Mouse (Mus musculus): ENCODE data around the gene Strn3. TPM values are rescaled to one million over a fixed set of nuclear protein-coding genes. Genes with fewer than 3 reads are reported as not detected.
"Not testable (repeated sequence)": the region's sequence is repeated elsewhere in the genome, so short reads cannot be mapped to it uniquely, and the experiment has no call there.

Gene Strn3
- polyA plus RNA-seq, 1 experiment from 2014 or later = 32.0 TPM

DNA sequence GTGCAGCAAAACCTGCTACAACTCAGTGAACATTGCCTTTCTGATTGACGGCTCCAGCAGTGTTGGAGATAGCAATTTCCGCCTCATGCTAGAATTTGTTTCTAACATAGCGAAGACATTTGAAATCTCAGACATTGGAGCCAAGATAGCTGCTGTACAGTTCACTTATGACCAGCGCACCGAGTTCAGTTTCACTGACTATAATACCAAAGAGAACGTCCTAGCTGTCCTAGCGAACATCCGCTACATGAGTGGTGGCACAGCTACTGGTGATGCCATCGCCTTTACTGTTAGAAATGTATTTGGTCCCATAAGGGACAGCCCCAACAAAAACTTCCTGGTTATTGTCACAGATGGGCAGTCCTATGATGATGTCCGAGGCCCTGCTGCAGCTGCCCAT, 88.4 kb downstream of the Strn3 start:
- no peaks in the 10 kb centered on the region for H3K4me1 ChIP-seq (ENCODE audit: control insufficient read depth, insufficient read depth, low read length)
- H3K9ac ChIP-seq (ENCODE audit: low read depth, low read length) = no peak overlapping the region
- H3K4me2 ChIP-seq (ENCODE audit: low read length) = no peak overlapping the region
- WGBS = 96% methylated on average over 10 of the region's 10 CpGs
- H3K4me3 ChIP-seq (ENCODE audit: low read depth, low read length) = no peak overlapping the region
- no peak overlapping the region for H3K27ac ChIP-seq (ENCODE audit: low read length)
- peaks cover 18% of the 10 kb centered on the region for H3K36me3 ChIP-seq (ENCODE audit: control insufficient read depth, insufficient read depth, low read length)
- no peaks in the 10 kb centered on the region for H3K27me3 ChIP-seq (ENCODE audit: control insufficient read depth, insufficient read depth, low read depth, low read length)
- no peak for ATAC-seq
- no peaks in the 10 kb centered on the region for H3K9me3 ChIP-seq (replicated peaks; ENCODE audit: control insufficient read depth, low read length, poor library complexity, severe bottlenecking)

DNA sequence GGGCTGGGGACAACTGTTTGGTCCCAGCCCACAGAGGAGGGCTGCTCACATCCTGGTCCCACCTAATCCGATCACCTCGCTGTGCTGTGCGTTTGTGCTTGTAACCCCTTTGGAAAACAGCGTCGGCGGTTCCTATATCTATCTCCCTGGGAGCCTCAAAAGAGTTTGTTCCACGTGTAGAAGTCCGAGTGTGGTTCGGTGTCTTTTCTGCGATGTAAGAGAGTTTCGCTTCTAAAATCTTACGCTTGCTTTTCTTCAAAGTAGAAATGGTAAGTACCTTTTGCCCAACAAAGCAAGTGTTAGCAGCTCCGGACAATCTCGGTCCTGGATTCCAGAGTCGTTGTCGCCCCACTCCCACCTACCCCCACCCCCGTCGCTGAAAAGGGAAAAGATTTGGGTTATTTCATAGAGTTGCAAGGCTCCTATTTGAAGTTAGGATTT, 97.6 kb downstream of the Strn3 start:
- H3K4me2 ChIP-seq (ENCODE audit: low read length) = peak overlapping the region; percentile 89
- H3K27me3 ChIP-seq (ENCODE audit: control insufficient read depth, insufficient read depth, low read depth, low read length) = peaks cover 19% of the 10 kb centered on the region
- no peak overlapping the region for H3K27ac ChIP-seq (ENCODE audit: low read length)
- peaks cover 11% of the 10 kb centered on the region for H3K4me1 ChIP-seq (ENCODE audit: control insufficient read depth, insufficient read depth, low read length)
- H3K4me3 ChIP-seq (ENCODE audit: low read depth, low read length) = peak overlapping the region; percentile 74
- no peaks in the 10 kb centered on the region for H3K36me3 ChIP-seq (ENCODE audit: control insufficient read depth, insufficient read depth, low read length)
- no peaks in the 10 kb centered on the region for H3K9me3 ChIP-seq (replicated peaks; ENCODE audit: control insufficient read depth, low read length, poor library complexity, severe bottlenecking)
- ATAC-seq = no peak; the same call in 1 of the 2 replicates
- H3K9ac ChIP-seq (ENCODE audit: low read depth, low read length) = peak overlapping the region; percentile 65
- WGBS = 2% methylated on average over 18 of the region's 18 CpGs

DNA sequence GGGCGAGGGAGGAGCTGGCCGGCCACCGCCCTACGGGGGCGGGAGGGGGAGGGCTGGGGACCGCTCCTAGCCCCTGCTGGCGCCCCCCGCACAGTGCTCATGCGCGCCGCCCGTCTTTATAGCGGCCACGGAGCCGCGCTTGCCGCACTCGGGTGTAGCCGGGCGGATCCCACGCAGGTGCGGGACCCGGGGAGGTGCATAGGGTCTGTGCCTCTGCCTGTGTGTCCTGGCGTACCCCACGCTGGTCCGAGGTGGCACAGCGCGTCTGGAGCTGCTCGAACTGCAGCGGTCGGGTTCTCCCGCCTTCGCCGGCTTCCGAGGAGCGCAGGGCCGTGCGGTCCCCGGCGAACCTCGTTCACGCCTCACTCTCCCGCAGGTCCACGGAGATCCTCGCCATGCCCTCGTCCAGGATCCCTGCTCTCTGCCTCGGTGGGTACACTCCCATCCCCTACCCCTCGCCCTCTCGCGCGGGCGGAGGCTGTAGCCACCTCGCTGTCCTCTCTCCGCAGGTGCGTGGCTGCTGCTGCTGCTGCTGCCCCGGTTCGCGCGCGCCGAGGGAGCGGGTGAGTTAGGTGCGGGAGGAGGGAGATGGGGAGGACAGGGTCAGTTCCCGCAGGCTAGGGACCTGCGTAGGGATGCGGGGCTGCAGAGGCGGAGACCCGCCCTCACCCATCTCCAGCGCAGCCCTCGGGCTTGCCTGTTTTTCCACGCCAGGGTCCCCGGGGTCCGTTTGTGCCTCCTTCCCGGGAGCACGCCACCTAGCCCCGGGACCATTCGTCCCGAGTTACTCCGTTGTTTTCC, 98.3 kb downstream of the Strn3 start, which contains the start of gene Coch:
Coch (plus strand) TSS at position 113 of the 801 bp plus-strand sequence.
- ATAC-seq = peak; percentile 93
- H3K9ac ChIP-seq (ENCODE audit: low read depth, low read length) = peak within 1 kb of the TSS; percentile 65

DNA sequence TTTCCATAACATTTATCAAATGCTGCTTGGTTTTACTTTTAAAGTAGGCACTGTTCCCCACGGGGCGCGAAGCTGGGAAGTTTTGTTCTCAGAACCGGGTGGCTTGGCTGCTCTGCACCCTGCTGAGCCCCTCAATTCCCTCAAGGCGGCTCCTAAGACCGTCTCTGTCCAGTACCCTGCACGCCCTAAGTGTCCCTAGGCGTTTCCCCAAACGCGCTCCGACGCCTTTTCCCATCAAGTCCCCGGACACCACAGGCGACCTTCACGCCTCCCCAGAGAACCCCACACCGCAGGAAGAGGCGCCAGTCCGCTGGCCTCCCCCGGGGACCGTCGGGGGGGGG, 98.8 kb downstream of the Strn3 start:
- peaks cover 11% of the 10 kb centered on the region for H3K4me1 ChIP-seq (ENCODE audit: control insufficient read depth, insufficient read depth, low read length)
- no peak overlapping the region for H3K27ac ChIP-seq (ENCODE audit: low read length)
- ATAC-seq = peak; percentile 73
- H3K4me2 ChIP-seq (ENCODE audit: low read length) = peak overlapping the region; percentile 89
- peak overlapping the region; percentile 74 for H3K4me3 ChIP-seq (ENCODE audit: low read depth, low read length)
- peak overlapping the region; percentile 65 for H3K9ac ChIP-seq (ENCODE audit: low read depth, low read length)
- peaks cover 19% of the 10 kb centered on the region for H3K27me3 ChIP-seq (ENCODE audit: control insufficient read depth, insufficient read depth, low read depth, low read length)
- 0% methylated on average over 13 of the region's 21 CpGs for WGBS
- no peaks in the 10 kb centered on the region for H3K9me3 ChIP-seq (replicated peaks; ENCODE audit: control insufficient read depth, low read length, poor library complexity, severe bottlenecking)
- H3K36me3 ChIP-seq (ENCODE audit: control insufficient read depth, insufficient read depth, low read length) = no peaks in the 10 kb centered on the region

More for the DNA sequence above, 98.3 kb downstream of the Strn3 start, which contains the start of gene Coch:
- peaks cover 11% of the 10 kb centered on the region for H3K4me1 ChIP-seq (ENCODE audit: control insufficient read depth, insufficient read depth, low read length)
- no peaks in the 10 kb centered on the region for H3K9me3 ChIP-seq (replicated peaks; ENCODE audit: control insufficient read depth, low read length, poor library complexity, severe bottlenecking)
- H3K4me2 ChIP-seq (ENCODE audit: low read length) = peak within 1 kb of the TSS; percentile 89
- H3K27me3 ChIP-seq (ENCODE audit: control insufficient read depth, insufficient read depth, low read depth, low read length) = peaks cover 19% of the 10 kb centered on the region
- 0% methylated on average over 65 of the region's 79 CpGs for WGBS
- H3K4me3 ChIP-seq (ENCODE audit: low read depth, low read length) = peak within 1 kb of the TSS; percentile 74
- H3K27ac ChIP-seq (ENCODE audit: low read length) = no peak within 1 kb of the TSS
- H3K36me3 ChIP-seq (ENCODE audit: control insufficient read depth, insufficient read depth, low read length) = no peaks in the 10 kb centered on the region

DNA sequence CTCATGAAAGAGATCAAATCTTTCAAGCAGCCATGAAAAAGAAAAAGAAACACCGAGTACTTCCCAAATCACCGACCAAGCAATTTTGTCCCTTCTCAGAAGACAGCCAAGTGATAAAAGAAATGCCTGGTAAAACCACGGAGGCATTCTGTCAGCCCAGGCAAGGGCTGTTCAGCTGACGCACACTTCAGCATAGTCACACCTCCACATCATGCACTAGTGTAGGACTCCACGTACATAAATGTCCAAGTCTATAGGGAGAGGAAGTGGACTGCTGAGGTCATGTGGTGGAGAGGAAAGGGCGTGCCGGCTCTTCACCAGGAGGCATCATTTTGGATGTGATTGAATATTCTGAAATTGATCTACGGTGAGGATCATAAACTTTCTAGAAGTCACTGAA, 99.8 kb downstream of the Strn3 start:
- no peak overlapping the region for H3K9ac ChIP-seq (ENCODE audit: low read depth, low read length)
- WGBS = 73% methylated on average over 8 of the region's 8 CpGs
- H3K4me2 ChIP-seq (ENCODE audit: low read length) = no peak overlapping the region
- peaks cover 11% of the 10 kb centered on the region for H3K4me1 ChIP-seq (ENCODE audit: control insufficient read depth, insufficient read depth, low read length)
- peaks cover 19% of the 10 kb centered on the region for H3K27me3 ChIP-seq (ENCODE audit: control insufficient read depth, insufficient read depth, low read depth, low read length)
- no peak overlapping the region for H3K4me3 ChIP-seq (ENCODE audit: low read depth, low read length)
- no peak for ATAC-seq
- H3K36me3 ChIP-seq (ENCODE audit: control insufficient read depth, insufficient read depth, low read length) = no peaks in the 10 kb centered on the region
- H3K9me3 ChIP-seq (replicated peaks; ENCODE audit: control insufficient read depth, low read length, poor library complexity, severe bottlenecking) = no peaks in the 10 kb centered on the region
- H3K27ac ChIP-seq (ENCODE audit: low read length) = no peak overlapping the region

DNA sequence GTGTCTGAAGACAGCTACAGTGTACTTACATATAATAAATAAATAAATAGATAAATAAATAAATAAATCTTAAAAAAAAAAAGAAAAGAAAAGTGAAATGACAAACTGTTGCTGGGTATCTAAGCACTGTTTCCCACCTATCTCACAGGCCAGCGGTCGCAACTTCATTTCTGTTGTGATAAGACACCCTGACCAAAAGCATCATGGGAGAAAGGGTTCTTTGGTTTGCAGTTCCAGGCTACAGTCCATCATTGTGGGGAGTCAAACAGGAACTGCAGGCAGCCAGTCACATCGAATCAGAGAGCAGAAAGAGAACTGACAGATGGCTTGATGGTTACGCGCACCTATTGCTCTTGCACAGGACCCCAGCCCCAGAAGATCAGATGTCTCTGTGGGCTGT, 102.4 kb downstream of the Strn3 start:
- H3K9me3 ChIP-seq (replicated peaks; ENCODE audit: control insufficient read depth, low read length, poor library complexity, severe bottlenecking) = no peaks in the 10 kb centered on the region
- H3K27ac ChIP-seq (ENCODE audit: low read length) = no peak overlapping the region
- no peak for ATAC-seq
- 94% methylated on average over 5 of the region's 5 CpGs for WGBS
- H3K9ac ChIP-seq (ENCODE audit: low read depth, low read length) = no peak overlapping the region
- H3K36me3 ChIP-seq (ENCODE audit: control insufficient read depth, insufficient read depth, low read length) = no peaks in the 10 kb centered on the region
- peaks cover 6% of the 10 kb centered on the region; the same call in 1 of the 2 replicates for H3K27me3 ChIP-seq (ENCODE audit: control insufficient read depth, insufficient read depth, low read depth, low read length)
- H3K4me1 ChIP-seq (ENCODE audit: control insufficient read depth, insufficient read depth, low read length) = peaks cover 7% of the 10 kb centered on the region
- no peak overlapping the region for H3K4me2 ChIP-seq (ENCODE audit: low read length)
- no peak overlapping the region for H3K4me3 ChIP-seq (ENCODE audit: low read depth, low read length)

DNA sequence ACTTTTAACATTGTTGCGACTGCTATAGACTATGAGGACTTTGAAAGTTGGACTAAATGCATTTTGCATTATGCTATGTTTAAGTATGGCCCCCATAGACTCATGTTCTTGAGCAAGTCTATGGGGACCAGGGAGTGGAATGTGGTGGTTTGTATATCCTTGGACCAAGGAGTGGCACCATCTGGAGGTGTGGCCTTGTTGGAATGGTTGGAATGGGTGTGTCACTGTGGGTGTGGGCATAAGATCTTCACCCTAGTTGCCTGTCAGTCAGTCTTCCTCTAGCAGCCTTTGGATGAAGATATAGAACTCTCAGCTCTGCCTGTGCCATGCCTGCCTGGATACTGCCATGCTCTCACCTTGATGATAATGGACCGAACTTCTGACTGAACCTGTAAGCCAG, 113.9 kb downstream of the Strn3 start:
- H3K4me2 ChIP-seq (ENCODE audit: low read length); H3K4me3 ChIP-seq (ENCODE audit: low read depth, low read length); H3K27me3 ChIP-seq (ENCODE audit: control insufficient read depth, insufficient read depth, low read depth, low read length); H3K27ac ChIP-seq (ENCODE audit: low read length); H3K4me1 ChIP-seq (ENCODE audit: control insufficient read depth, insufficient read depth, low read length); ATAC-seq; H3K36me3 ChIP-seq (ENCODE audit: control insufficient read depth, insufficient read depth, low read length); H3K9me3 ChIP-seq (replicated peaks; ENCODE audit: control insufficient read depth, low read length, poor library complexity, severe bottlenecking); H3K9ac ChIP-seq (ENCODE audit: low read depth, low read length): not testable (repeated sequence)
- 97% methylated on average over 2 of the region's 2 CpGs for WGBS

DNA sequence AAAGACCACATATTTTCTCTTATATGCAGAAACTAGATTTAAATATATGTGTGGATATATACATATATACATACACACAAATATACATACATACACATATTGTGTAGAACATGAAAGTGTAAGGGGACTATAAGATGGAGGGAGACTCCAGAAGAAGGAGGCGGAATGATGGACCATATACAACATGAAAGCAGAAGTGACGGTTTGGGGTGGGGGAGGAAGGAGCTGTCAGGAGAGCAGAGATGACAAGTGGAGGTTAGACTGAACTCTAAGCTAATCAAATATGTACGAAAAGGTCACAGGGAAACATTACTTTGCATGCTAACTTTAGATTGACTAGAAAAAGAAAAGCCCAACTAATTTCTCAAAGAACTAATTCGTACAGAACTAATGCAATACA, 119.0 kb downstream of the Strn3 start:
- no peaks in the 10 kb centered on the region for H3K36me3 ChIP-seq (ENCODE audit: control insufficient read depth, insufficient read depth, low read length)
- no peak overlapping the region for H3K4me2 ChIP-seq (ENCODE audit: low read length)
- no peak for ATAC-seq
- H3K4me1 ChIP-seq (ENCODE audit: control insufficient read depth, insufficient read depth, low read length) = no peaks in the 10 kb centered on the region
- H3K27ac ChIP-seq (ENCODE audit: low read length) = no peak overlapping the region
- H3K9ac ChIP-seq (ENCODE audit: low read depth, low read length) = no peak overlapping the region
- no peaks in the 10 kb centered on the region for H3K27me3 ChIP-seq (ENCODE audit: control insufficient read depth, insufficient read depth, low read depth, low read length)
- no peaks in the 10 kb centered on the region for H3K9me3 ChIP-seq (replicated peaks; ENCODE audit: control insufficient read depth, low read length, poor library complexity, severe bottlenecking)
- H3K4me3 ChIP-seq (ENCODE audit: low read depth, low read length) = no peak overlapping the region
- 86% methylated on average over 4 of the region's 4 CpGs for WGBS

DNA sequence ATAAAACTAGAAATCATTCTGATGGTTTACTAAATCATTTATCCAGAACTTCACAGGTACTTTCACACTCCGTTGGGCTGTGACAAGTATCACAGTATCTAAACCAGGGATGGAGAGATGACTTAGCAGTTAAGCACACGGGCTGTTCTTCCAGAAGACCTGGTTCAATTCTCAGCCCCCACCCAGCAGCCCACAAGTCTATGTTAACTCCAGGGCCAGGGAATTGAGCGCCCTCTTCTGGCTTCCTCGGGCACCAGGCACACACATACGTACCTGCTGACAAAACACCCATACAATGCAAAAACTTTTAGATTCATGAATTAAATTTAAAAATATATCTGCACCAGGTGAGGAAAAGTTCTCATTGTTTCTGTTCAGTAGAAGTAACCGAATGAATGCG, 121.8 kb downstream of the Strn3 start:
- Histone ChIP-seq H3K4me1 (ENCODE audit: control insufficient read depth, insufficient read depth, low read length) (no peaks in the 10 kb centered on the region), H3K36me3 (ENCODE audit: control insufficient read depth, insufficient read depth, low read length) (no peaks in the 10 kb centered on the region), H3K9ac (ENCODE audit: low read depth, low read length) (no peak overlapping the region), H3K27me3 (ENCODE audit: control insufficient read depth, insufficient read depth, low read depth, low read length) (no peaks in the 10 kb centered on the region), H3K4me3 (ENCODE audit: low read depth, low read length) (no peak overlapping the region), H3K4me2 (ENCODE audit: low read length) (no peak overlapping the region), H3K27ac (ENCODE audit: low read length) (no peak overlapping the region), H3K9me3 (replicated peaks; ENCODE audit: control insufficient read depth, low read length, poor library complexity, severe bottlenecking) (peaks cover 4% of the 10 kb centered on the region; the same call in 1 of the 2 replicates)
- no peak for ATAC-seq
- 73% methylated on average over 7 of the region's 7 CpGs for WGBS
